Mouse (Mus musculus): ENCODE measurements around the gene Dctpp1. TPM values are rescaled to one million over a fixed set of nuclear protein-coding genes. Genes with fewer than 3 reads are reported as not detected.

Dctpp1 gene
- polyA plus RNA-seq, 1 experiment from 2014 or later = 265 TPM

DNA sequence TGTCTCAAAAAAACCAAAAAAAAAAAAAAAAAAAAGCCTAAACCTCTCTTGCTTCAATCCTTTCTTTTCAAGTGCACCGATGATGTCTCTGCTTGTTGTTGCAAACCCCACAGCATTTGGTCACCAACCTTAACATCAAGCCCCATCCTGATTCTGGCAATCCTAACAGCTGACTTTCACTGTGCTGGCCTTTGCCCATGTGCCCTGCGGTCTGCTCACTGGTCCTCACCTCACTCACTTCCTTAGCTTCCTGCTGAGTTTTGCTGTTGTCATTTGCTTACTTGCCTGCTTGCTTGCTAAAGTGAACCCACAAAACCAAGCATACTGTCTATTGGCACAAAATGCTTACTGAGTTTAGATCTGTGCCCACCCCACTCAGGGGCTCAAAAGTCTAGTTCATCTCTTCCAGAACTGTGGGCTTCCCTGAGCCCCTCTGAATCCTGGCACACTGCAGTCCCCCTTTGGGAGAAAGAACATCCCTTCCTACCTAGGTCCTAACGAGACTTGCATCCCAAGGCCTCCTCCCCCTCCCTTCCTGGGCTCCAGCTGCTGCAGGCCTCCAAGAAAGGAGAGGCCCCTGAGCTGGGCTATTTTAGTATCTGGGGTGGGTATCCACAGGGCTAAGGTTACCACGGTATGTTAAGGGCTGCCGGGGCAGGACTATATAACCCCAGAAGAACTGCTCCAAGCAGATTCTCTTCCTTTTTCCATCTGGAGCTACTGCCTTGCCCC lies 49.3 kb downstream of the Dctpp1 start:
- no peaks in the 10 kb centered on the region for H3K9me3 ChIP-seq (ENCODE audit: control insufficient read depth, low read length)
- no peak overlapping the region for H3K9ac ChIP-seq (ENCODE audit: low read length)
- H3K27me3 ChIP-seq (ENCODE audit: control insufficient read depth, insufficient read depth, low read length) = peaks cover 3% of the 10 kb centered on the region
- DNase-seq (ENCODE audit: low spot score) (no peak), ATAC-seq (replicated peaks; ENCODE audit: low FRiP score) (no peak)
- 78% methylated on average over 5 of the region's 5 CpGs for WGBS
- H3K4me3 ChIP-seq (ENCODE audit: low read depth, low read length) = no peak overlapping the region
- no peak overlapping the region for H3K27ac ChIP-seq (ENCODE audit: low read depth, low read length)
- H3K4me1 ChIP-seq (replicated peaks; ENCODE audit: control insufficient read depth, insufficient read depth, low read length) = peaks cover 10% of the 10 kb centered on the region; the same call in 1 of the 2 replicates
- no peak overlapping the region for H3K4me2 ChIP-seq (ENCODE audit: low read depth, low read length, severe bottlenecking)
- no peaks in the 10 kb centered on the region for H3K36me3 ChIP-seq (ENCODE audit: control insufficient read depth, insufficient read depth, low read length)

GRCm38 (mm10) chr7:127210266-127210665 lies 50.2 kb downstream of the Dctpp1 start:
- Histone ChIP-seq H3K4me3 (ENCODE audit: low read depth, low read length) (no peak overlapping the region), H3K9ac (ENCODE audit: low read length) (no peak overlapping the region), H3K9me3 (ENCODE audit: control insufficient read depth, low read length) (no peaks in the 10 kb centered on the region), H3K27me3 (ENCODE audit: control insufficient read depth, insufficient read depth, low read length) (peaks cover 3% of the 10 kb centered on the region), H3K27ac (ENCODE audit: low read depth, low read length) (no peak overlapping the region), H3K4me1 (replicated peaks; ENCODE audit: control insufficient read depth, insufficient read depth, low read length) (peaks cover 10% of the 10 kb centered on the region; the same call in 1 of the 2 replicates), H3K36me3 (ENCODE audit: control insufficient read depth, insufficient read depth, low read length) (no peaks in the 10 kb centered on the region), H3K4me2 (ENCODE audit: low read depth, low read length, severe bottlenecking) (no peak overlapping the region)
- DNase-seq (ENCODE audit: low spot score) (no peak), ATAC-seq (replicated peaks; ENCODE audit: low FRiP score) (no peak)
- 97% methylated on average over 4 of the region's 4 CpGs for WGBS

- Histone ChIP-seq H3K27ac (ENCODE audit: low read depth, low read length) (no peak overlapping the region), H3K27me3 (ENCODE audit: control insufficient read depth, insufficient read depth, low read length) (peaks cover 3% of the 10 kb centered on the region), H3K4me1 (replicated peaks; ENCODE audit: control insufficient read depth, insufficient read depth, low read length) (peaks cover 10% of the 10 kb centered on the region; the same call in 1 of the 2 replicates), H3K9me3 (ENCODE audit: control insufficient read depth, low read length) (no peaks in the 10 kb centered on the region), H3K9ac (ENCODE audit: low read length) (peak overlapping the region; percentile 37; the same call in 1 of the 2 replicates), H3K36me3 (ENCODE audit: control insufficient read depth, insufficient read depth, low read length) (no peaks in the 10 kb centered on the region), H3K4me3 (ENCODE audit: low read depth, low read length) (peak overlapping the region; percentile 88; the same call in 1 of the 2 replicates), H3K4me2 (ENCODE audit: low read depth, low read length, severe bottlenecking) (peak overlapping the region; percentile 52; the same call in 1 of the 2 replicates)
- no peak for ATAC-seq (replicated peaks; ENCODE audit: low FRiP score)
- no peak for DNase-seq (ENCODE audit: low spot score)
- WGBS = 82% methylated on average over 5 of the region's 5 CpGs
Measured at GRCm38 (mm10) chr7:127209851-127210250, 50.7 kb downstream of the Dctpp1 start.

- 0% methylated on average over 33 of the region's 44 CpGs for WGBS
- no peaks in the 10 kb centered on the region; the same call in 1 of the 2 replicates for H3K27me3 ChIP-seq (ENCODE audit: control insufficient read depth, insufficient read depth, low read length)
- peak within 1 kb of the TSS; percentile 77 for H3K27ac ChIP-seq (ENCODE audit: low read depth, low read length)
- H3K9me3 ChIP-seq (ENCODE audit: control insufficient read depth, low read length) = no peaks in the 10 kb centered on the region
- peak within 1 kb of the TSS; percentile 89 for H3K9ac ChIP-seq (ENCODE audit: low read length)
- H3K4me1 ChIP-seq (replicated peaks; ENCODE audit: control insufficient read depth, insufficient read depth, low read length) = peaks cover 10% of the 10 kb centered on the region; the same call in 1 of the 2 replicates
- peak within 1 kb of the TSS; percentile 99 for H3K4me2 ChIP-seq (ENCODE audit: low read depth, low read length, severe bottlenecking)
- ATAC-seq (replicated peaks; ENCODE audit: low FRiP score) (peak; percentile 93), DNase-seq (ENCODE audit: low spot score) (peak; percentile 96)
- H3K36me3 ChIP-seq (ENCODE audit: control insufficient read depth, insufficient read depth, low read length) = no peaks in the 10 kb centered on the region; the same call in 1 of the 2 replicates
- peak within 1 kb of the TSS; percentile 88 for H3K4me3 ChIP-seq (ENCODE audit: low read depth, low read length)
Measured at GRCm38 (mm10) chr7:127208553-127209438, 51.7 kb downstream of the Dctpp1 start, which contains the start of gene Mylpf. TSS of gene Mylpf (plus strand) at chr7:127208890.

DNA sequence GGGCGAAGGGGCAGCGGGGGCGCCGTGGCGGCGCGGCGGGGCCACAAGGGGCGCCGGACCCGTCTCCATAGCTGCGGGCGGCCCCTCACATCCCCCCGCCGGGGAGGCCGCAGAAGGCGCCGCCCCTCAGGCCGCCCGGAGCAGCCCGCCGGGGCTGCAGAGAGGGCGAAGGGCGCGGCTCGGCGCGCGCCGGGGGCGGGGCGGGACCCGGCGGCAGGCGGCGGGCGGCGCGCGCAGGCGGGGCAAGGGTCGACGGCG lies 52.3 kb downstream of the Dctpp1 start, which contains the start of gene Tbc1d10b:
Tbc1d10b (minus strand) TSS at position 174 of the 258 bp plus-strand sequence.
- H3K4me3 ChIP-seq (ENCODE audit: low read depth, low read length) = peak within 1 kb of the TSS; percentile 88
- peak within 1 kb of the TSS; percentile 77 for H3K27ac ChIP-seq (ENCODE audit: low read depth, low read length)
- peaks cover 2% of the 10 kb centered on the region; the same call in 1 of the 2 replicates for H3K36me3 ChIP-seq (ENCODE audit: control insufficient read depth, insufficient read depth, low read length)
- H3K9ac ChIP-seq (ENCODE audit: low read length) = peak within 1 kb of the TSS; percentile 89
- under 1% methylated on average over 33 of the region's 44 CpGs for WGBS
- peak within 1 kb of the TSS; percentile 99 for H3K4me2 ChIP-seq (ENCODE audit: low read depth, low read length, severe bottlenecking)
- no peak for DNase-seq (ENCODE audit: low spot score)
- no peaks in the 10 kb centered on the region for H3K9me3 ChIP-seq (ENCODE audit: control insufficient read depth, low read length)
- H3K27me3 ChIP-seq (ENCODE audit: control insufficient read depth, insufficient read depth, low read length) = no peaks in the 10 kb centered on the region; the same call in 1 of the 2 replicates
- peak; percentile 47 for ATAC-seq (replicated peaks; ENCODE audit: low FRiP score)
- H3K4me1 ChIP-seq (replicated peaks; ENCODE audit: control insufficient read depth, insufficient read depth, low read length) = peaks cover 10% of the 10 kb centered on the region; the same call in 1 of the 2 replicates

DNA sequence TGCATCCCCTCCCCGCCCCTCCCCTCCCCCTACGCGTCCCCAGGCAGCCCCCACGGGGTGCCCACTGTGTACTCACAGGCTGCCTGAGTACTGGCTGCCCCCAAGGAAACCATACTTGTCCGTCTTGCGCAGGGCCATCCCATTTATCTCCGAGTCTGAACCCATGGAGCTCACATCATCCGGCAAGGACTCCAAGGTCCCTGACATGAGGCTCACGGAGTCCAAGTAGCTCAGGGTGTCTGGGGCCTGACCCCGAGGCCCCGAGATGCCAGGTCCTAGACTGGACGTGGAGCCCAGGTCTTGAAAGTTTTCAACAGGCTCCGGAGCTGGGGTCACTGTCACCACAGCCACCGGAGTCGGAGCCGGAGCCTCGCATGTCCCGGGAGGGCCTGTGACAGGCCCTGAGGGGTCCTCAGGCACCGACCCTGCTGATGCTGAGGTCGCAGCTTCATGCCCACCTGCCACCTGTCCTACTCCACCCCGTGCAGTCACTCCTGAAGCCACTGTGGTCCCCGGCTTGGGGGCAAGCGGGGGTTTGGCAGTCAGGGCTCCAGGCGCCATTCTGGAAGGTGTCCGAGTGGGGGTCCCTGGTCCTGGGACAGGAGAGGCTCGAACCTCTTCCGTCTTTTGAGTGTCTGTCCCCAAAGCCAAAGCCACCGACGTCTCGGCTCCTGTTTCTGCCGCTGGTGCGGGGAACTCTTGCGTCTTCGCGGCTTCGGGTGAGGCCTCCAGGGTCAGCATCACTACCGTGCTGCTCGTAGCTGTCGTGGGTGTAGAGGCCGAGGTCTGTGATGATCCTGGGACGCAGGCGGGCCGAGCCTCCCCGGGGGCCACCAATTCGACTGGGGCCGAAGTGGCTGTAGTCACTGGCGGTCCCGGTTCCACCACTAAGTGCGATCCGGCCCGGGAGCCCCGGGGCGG lies 52.9 kb downstream of the Dctpp1 start:
- ATAC-seq (replicated peaks; ENCODE audit: low FRiP score) (peak; percentile 36), DNase-seq (ENCODE audit: low spot score) (peak; percentile 71)
- peaks cover 10% of the 10 kb centered on the region; the same call in 1 of the 2 replicates for H3K4me1 ChIP-seq (replicated peaks; ENCODE audit: control insufficient read depth, insufficient read depth, low read length)
- H3K36me3 ChIP-seq (ENCODE audit: control insufficient read depth, insufficient read depth, low read length) = peaks cover 2% of the 10 kb centered on the region; the same call in 1 of the 2 replicates
- peak overlapping the region; percentile 88 for H3K4me3 ChIP-seq (ENCODE audit: low read depth, low read length)
- WGBS = under 1% methylated on average over 49 of the region's 53 CpGs
- H3K27ac ChIP-seq (ENCODE audit: low read depth, low read length) = peak overlapping the region; percentile 77
- no peaks in the 10 kb centered on the region; the same call in 1 of the 2 replicates for H3K27me3 ChIP-seq (ENCODE audit: control insufficient read depth, insufficient read depth, low read length)
- H3K4me2 ChIP-seq (ENCODE audit: low read depth, low read length, severe bottlenecking) = peak overlapping the region; percentile 99
- H3K9ac ChIP-seq (ENCODE audit: low read length) = peak overlapping the region; percentile 89
- no peaks in the 10 kb centered on the region for H3K9me3 ChIP-seq (ENCODE audit: control insufficient read depth, low read length)

All from forebrain, embryonic 11.5 days (tissue).